Mouse (Mus musculus): ENCODE measurements at regions not wholly inside any gene's neighbourhood (a gene's known extent, or its start where the extent isn't known, plus 50 kb on each side); places are given as distances from the start of the nearest gene placed in this dataset.

DNA sequence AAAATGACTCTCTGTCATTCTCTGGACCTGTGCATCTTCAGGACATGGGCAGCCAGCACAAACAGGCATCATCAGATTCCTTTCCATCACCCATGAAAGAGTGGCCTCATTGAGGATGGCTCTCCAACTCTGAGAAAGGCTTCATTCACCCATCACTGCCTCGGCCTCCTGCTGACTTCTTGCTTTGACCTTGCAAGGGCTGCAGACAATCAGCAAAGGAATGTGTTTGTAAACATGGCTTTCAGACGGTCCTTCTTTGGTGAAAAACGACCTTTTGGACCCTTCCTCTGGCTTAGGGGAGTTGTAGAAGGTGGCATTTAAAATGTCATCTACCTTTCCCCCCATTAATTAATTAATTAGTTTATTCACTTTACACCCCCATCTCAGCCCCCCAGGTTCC lies 134.3 kb downstream of the Moxd1 start:
- no peaks in the 10 kb centered on the region for H3K27me3 ChIP-seq (ENCODE audit: control insufficient read depth, insufficient read depth, insufficient read length)
- no peak overlapping the region for H3K4me3 ChIP-seq (ENCODE audit: insufficient read depth, poor library complexity, severe bottlenecking)
- H3K79me2 ChIP-seq (ENCODE audit: control insufficient read depth, insufficient read depth): no peaks in the 10 kb centered on the region
- H3ac ChIP-seq (ENCODE audit: control insufficient read depth, insufficient read length, low read depth): no peak overlapping the region
- H3K79me3 ChIP-seq (ENCODE audit: low read depth): no peaks in the 10 kb centered on the region
- no peaks in the 10 kb centered on the region for H3K36me3 ChIP-seq (ENCODE audit: control insufficient read depth, insufficient read depth)
- TF ChIP-seq CEBPB (IDR thresholded peaks at IDR 0.05; ENCODE audit: low read depth): no peak
- no peak for TF ChIP-seq CTCF (IDR thresholded peaks at IDR 0.05; ENCODE audit: control insufficient read depth, insufficient read depth, insufficient read length)
- no peak for TF ChIP-seq FOSL1 (IDR thresholded peaks at IDR 0.05; ENCODE audit: insufficient read depth, low read length, poor library complexity, severe bottlenecking)
- no peak for TF ChIP-seq USF1 (IDR thresholded peaks at IDR 0.05; ENCODE audit: low read depth)
- no peak for TF ChIP-seq MAX (IDR thresholded peaks at IDR 0.05)
- no peak for TF ChIP-seq MYOD1 (IDR thresholded peaks at IDR 0.05; ENCODE audit: control insufficient read depth, insufficient read length, low read depth)
- no peak for TF ChIP-seq MYOG (IDR thresholded peaks at IDR 0.05; ENCODE audit: control insufficient read depth, extremely low read depth, insufficient read length)

DNA sequence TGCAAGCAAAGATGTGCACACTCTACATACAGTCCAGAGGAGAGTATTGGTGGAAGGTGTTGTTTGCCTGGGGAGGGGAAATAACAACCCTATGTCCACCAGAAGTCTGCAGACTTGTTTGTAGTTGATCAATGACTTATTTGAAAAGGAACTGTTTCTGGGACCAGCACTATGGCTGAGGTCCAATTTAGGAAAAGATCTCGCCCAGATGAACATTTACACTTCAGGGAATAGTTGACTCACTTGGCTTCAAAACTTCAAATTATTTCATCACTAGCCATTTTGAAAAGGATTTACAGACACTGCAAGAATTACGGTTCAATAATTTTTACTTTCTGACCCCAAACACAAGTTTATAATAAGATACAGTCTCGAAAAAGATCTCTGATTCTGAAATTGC lies 138.1 kb downstream of the Moxd1 start:
- Histone ChIP-seq H3K27me3 (ENCODE audit: control insufficient read depth, insufficient read depth, insufficient read length) (no peaks in the 10 kb centered on the region), H3K36me3 (ENCODE audit: control insufficient read depth, insufficient read depth) (no peaks in the 10 kb centered on the region), H3K4me3 (ENCODE audit: insufficient read depth, poor library complexity, severe bottlenecking) (no peak overlapping the region), H3K79me2 (ENCODE audit: control insufficient read depth, insufficient read depth) (no peaks in the 10 kb centered on the region), H3K79me3 (ENCODE audit: low read depth) (no peaks in the 10 kb centered on the region), H3ac (ENCODE audit: control insufficient read depth, insufficient read length, low read depth) (no peak overlapping the region)
- no peak for TF ChIP-seq MYOG (IDR thresholded peaks at IDR 0.05; ENCODE audit: control insufficient read depth, extremely low read depth, insufficient read length)
- TF ChIP-seq FOSL1 (IDR thresholded peaks at IDR 0.05; ENCODE audit: insufficient read depth, low read length, poor library complexity, severe bottlenecking): no peak
- no peak for TF ChIP-seq CTCF (IDR thresholded peaks at IDR 0.05; ENCODE audit: control insufficient read depth, insufficient read depth, insufficient read length)
- no peak for TF ChIP-seq USF1 (IDR thresholded peaks at IDR 0.05; ENCODE audit: low read depth)
- TF ChIP-seq MAX (IDR thresholded peaks at IDR 0.05): no peak
- no peak for TF ChIP-seq MYOD1 (IDR thresholded peaks at IDR 0.05; ENCODE audit: control insufficient read depth, insufficient read length, low read depth)
- no peak for TF ChIP-seq CEBPB (IDR thresholded peaks at IDR 0.05; ENCODE audit: low read depth)

DNA sequence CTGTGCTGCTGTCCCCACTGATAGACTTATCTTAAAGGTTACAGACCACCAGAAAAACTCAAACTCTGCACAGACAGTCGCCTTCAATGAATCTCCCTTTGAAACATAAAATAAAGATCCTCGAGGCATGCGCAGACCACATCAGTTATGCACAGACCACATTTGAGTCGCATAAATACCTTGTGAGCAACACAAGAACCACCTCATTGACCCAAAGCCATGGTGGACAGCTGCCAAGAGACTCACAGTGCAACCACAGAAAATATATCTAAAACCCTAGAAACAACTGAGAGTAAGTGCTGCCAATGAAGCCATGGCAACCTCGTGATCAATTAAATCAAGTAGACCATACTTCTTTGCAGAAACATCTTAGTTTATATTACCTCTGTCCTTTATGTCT lies 142.1 kb downstream of the Moxd1 start:
- no peaks in the 10 kb centered on the region for H3K79me3 ChIP-seq (ENCODE audit: low read depth)
- H3K4me3 ChIP-seq (ENCODE audit: insufficient read depth, poor library complexity, severe bottlenecking): no peak overlapping the region
- no peaks in the 10 kb centered on the region for H3K36me3 ChIP-seq (ENCODE audit: control insufficient read depth, insufficient read depth)
- H3K79me2 ChIP-seq (ENCODE audit: control insufficient read depth, insufficient read depth): no peaks in the 10 kb centered on the region
- no peaks in the 10 kb centered on the region for H3K27me3 ChIP-seq (ENCODE audit: control insufficient read depth, insufficient read depth, insufficient read length)
- no peak overlapping the region for H3ac ChIP-seq (ENCODE audit: control insufficient read depth, insufficient read length, low read depth)
- no peak for TF ChIP-seq CTCF (IDR thresholded peaks at IDR 0.05; ENCODE audit: control insufficient read depth, insufficient read depth, insufficient read length)
- TF ChIP-seq USF1 (IDR thresholded peaks at IDR 0.05; ENCODE audit: low read depth): no peak
- no peak for TF ChIP-seq MYOD1 (IDR thresholded peaks at IDR 0.05; ENCODE audit: control insufficient read depth, insufficient read length, low read depth)
- TF ChIP-seq MAX (IDR thresholded peaks at IDR 0.05): no peak
- no peak for TF ChIP-seq CEBPB (IDR thresholded peaks at IDR 0.05; ENCODE audit: low read depth)
- no peak for TF ChIP-seq FOSL1 (IDR thresholded peaks at IDR 0.05; ENCODE audit: insufficient read depth, low read length, poor library complexity, severe bottlenecking)
- TF ChIP-seq MYOG (IDR thresholded peaks at IDR 0.05; ENCODE audit: control insufficient read depth, extremely low read depth, insufficient read length): no peak

DNA sequence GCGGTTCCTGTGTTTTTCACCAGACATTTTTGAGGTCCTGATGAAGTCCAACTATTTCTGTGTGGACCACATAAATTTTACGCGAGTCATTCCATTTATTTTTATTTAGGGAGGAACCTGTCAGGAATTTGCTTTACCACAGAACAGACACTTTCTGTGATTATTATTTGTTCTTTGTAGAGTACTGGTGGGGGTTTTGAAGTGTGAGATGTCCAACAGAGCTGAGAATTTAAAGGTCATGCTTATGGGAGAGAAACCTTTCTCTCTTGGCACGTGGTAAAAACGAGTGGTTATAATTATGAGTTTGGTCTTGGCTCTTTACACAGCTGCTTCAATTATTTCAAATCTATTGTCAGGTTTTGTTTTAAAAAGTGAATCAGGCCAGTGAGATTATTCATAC lies 143.7 kb downstream of the Moxd1 start:
- no peaks in the 10 kb centered on the region for H3K79me3 ChIP-seq (ENCODE audit: low read depth)
- no peaks in the 10 kb centered on the region for H3K36me3 ChIP-seq (ENCODE audit: control insufficient read depth, insufficient read depth)
- H3K79me2 ChIP-seq (ENCODE audit: control insufficient read depth, insufficient read depth): no peaks in the 10 kb centered on the region
- H3K4me3 ChIP-seq (ENCODE audit: insufficient read depth, poor library complexity, severe bottlenecking): no peak overlapping the region
- no peak overlapping the region for H3ac ChIP-seq (ENCODE audit: control insufficient read depth, insufficient read length, low read depth)
- TF ChIP-seq CTCF (IDR thresholded peaks at IDR 0.05; ENCODE audit: control insufficient read depth, insufficient read depth, insufficient read length): no peak
- TF ChIP-seq CEBPB (IDR thresholded peaks at IDR 0.05; ENCODE audit: low read depth): no peak
- TF ChIP-seq MAX (IDR thresholded peaks at IDR 0.05): no peak
- no peak for TF ChIP-seq MYOD1 (IDR thresholded peaks at IDR 0.05; ENCODE audit: control insufficient read depth, insufficient read length, low read depth)
- TF ChIP-seq MYOG (IDR thresholded peaks at IDR 0.05; ENCODE audit: control insufficient read depth, extremely low read depth, insufficient read length): no peak
- TF ChIP-seq USF1 (IDR thresholded peaks at IDR 0.05; ENCODE audit: low read depth): no peak
- H3K27me3 ChIP-seq (ENCODE audit: control insufficient read depth, insufficient read depth, insufficient read length): no peaks in the 10 kb centered on the region

DNA sequence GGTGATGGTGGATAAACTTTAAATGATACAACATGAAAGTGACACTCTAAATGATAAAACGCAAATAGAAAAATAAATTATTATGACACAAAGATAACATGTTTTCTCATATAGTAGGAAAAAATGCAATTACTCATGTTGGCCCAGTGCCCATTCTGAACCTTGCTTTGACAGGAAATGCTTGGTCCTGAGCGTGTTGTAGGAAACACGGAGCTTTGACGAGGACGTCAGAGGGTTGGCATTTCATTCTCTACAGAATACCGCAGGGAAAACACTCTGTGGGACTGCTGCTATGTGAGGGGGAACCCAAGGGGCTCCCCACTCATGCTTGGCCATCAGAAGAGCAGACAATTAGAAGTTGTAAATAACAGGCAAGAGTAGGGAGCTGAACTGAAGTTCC lies 150.6 kb downstream of the Moxd1 start:
- H3K36me3 ChIP-seq (ENCODE audit: control insufficient read depth, insufficient read depth): no peaks in the 10 kb centered on the region
- H3ac ChIP-seq (ENCODE audit: control insufficient read depth, insufficient read length, low read depth): no peak overlapping the region
- H3K27me3 ChIP-seq (ENCODE audit: control insufficient read depth, insufficient read depth, insufficient read length): no peaks in the 10 kb centered on the region
- H3K79me2 ChIP-seq (ENCODE audit: control insufficient read depth, insufficient read depth): no peaks in the 10 kb centered on the region
- peak; percentile 28 for TF ChIP-seq MAX (IDR thresholded peaks at IDR 0.05)
- no peak for TF ChIP-seq MYOG (IDR thresholded peaks at IDR 0.05; ENCODE audit: control insufficient read depth, extremely low read depth, insufficient read length)
- H3K4me3 ChIP-seq (ENCODE audit: insufficient read depth, poor library complexity, severe bottlenecking): no peak overlapping the region
- H3K79me3 ChIP-seq (ENCODE audit: low read depth): no peaks in the 10 kb centered on the region

DNA sequence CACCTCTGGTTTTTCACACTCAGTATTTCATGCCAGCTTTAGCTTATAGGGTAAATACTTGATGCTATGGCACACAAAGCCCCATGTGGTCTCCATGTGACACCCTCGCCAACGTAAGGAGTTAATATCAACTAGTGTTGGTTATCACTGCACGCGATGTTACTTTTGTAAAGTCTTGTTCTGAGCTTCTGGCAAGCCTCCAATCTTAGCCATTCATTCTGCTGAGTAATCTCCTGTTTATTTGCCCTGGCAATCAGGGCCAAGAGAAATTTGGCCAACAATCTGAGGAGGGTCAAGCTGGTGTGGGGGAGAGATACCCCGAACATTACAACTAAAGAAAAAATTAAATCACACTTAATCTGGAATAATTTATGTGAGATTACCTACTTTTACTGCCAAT lies 156.0 kb downstream of the Moxd1 start:
- no peaks in the 10 kb centered on the region for H3K27me3 ChIP-seq (ENCODE audit: control insufficient read depth, insufficient read depth, insufficient read length)
- TF ChIP-seq MYOG (IDR thresholded peaks at IDR 0.05; ENCODE audit: control insufficient read depth, extremely low read depth, insufficient read length) (no peak), MAX (IDR thresholded peaks at IDR 0.05) (no peak), FOSL1 (IDR thresholded peaks at IDR 0.05; ENCODE audit: insufficient read depth, low read length, poor library complexity, severe bottlenecking) (no peak), CEBPB (IDR thresholded peaks at IDR 0.05; ENCODE audit: low read depth) (no peak), USF1 (IDR thresholded peaks at IDR 0.05; ENCODE audit: low read depth) (no peak), CTCF (IDR thresholded peaks at IDR 0.05; ENCODE audit: control insufficient read depth, insufficient read depth, insufficient read length) (no peak), MYOD1 (IDR thresholded peaks at IDR 0.05; ENCODE audit: control insufficient read depth, insufficient read length, low read depth) (no peak)
- H3K79me2 ChIP-seq (ENCODE audit: control insufficient read depth, insufficient read depth): no peaks in the 10 kb centered on the region
- H3K4me3 ChIP-seq (ENCODE audit: insufficient read depth, poor library complexity, severe bottlenecking): no peak overlapping the region
- H3K36me3 ChIP-seq (ENCODE audit: control insufficient read depth, insufficient read depth): no peaks in the 10 kb centered on the region
- H3ac ChIP-seq (ENCODE audit: control insufficient read depth, insufficient read length, low read depth): no peak overlapping the region
- no peaks in the 10 kb centered on the region for H3K79me3 ChIP-seq (ENCODE audit: low read depth)
